Mouse (Mus musculus) heart, postnatal 25 days (tissue): ENCODE results near the gene Mapkapk3. TPM values are rescaled to one million over a fixed set of nuclear protein-coding genes. Genes with fewer than 3 reads are reported as not detected.
A peak's percentile ranks its signal among the peaks of the same experiment; 100 is the strongest.

Experiments used
- DNase-seq: peaks from one replicate; pipeline ENCODE4 v3.0.0; 2022; ENCODE audit warnings: low spot score
- intact Hi-C: fragments of 180-260 bp; cut with DNase I; formaldehyde crosslinking; loops from one replicate; pipeline ENCODE4 v1.15.1; 2025
- total RNA-seq, 2 experiments: library from RNA; stranded (reverse); gene quantifications; 2 replicates each; pipeline ENCODE4 v1.2.3; 2021

Mapkapk3 gene
- total RNA-seq, 2 experiments from 2014 or later: 28.3 to 30.9 TPM

DNA sequence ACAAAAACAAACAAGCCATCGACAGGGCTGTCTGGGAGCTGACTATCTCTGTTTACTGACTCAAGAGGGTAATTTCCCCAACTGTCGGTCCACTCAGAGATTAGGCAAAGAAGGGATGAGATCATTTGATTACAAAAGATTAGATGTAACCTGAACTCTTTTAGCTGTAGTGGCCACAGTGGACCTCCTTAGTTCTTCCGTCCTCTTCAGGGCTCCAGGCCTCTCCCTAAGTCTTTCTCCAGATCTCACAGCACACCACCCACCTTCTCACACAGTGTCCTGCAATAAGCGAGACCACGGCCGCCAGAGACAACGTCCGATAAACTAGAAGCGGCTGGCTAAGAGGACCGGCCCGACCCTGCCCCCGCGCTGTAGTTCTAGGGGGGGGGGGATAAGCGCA, 6.4 kb upstream of the Mapkapk3 start:
- DNase-seq: no peak
- intact Hi-C loops: no loop called here

DNA sequence AAGGTAGTCTGAATTCAATTTTAAA, 6.2 kb upstream of the Mapkapk3 start, which contains the start of gene Cish:
Gene Cish (plus strand): TSS at position 11 of the 25 bp plus-strand sequence.
- intact Hi-C loops: no loop called here

DNA sequence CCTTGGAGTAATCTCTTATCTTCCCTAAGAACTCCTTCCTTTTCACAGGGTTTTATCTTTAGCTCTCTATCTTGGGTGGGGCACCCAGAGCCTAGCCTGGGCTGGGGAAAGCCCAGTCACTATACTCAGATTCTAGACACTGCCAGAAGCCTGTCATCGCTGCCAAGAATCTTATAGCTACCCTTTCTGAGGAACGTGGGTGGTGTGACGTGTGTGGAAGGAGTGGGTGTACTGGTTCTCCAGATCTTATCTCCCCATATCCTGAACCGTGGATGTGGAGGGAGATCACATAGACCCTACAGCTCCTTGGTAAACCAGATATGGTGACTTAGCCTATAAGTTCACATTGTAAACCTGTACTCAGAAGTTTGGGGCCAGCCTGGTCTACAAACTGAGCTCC, 5.9 kb upstream of the Mapkapk3 start:
- intact Hi-C loops: loop anchor here (1.0 kb wide), 1 partner anchor 60 kb away; no protein-coding TSS in a partner anchor
- no peak for DNase-seq

More for the DNA sequence above, 6.2 kb upstream of the Mapkapk3 start, which contains the start of gene Cish:
- DNase-seq: no peak

DNA sequence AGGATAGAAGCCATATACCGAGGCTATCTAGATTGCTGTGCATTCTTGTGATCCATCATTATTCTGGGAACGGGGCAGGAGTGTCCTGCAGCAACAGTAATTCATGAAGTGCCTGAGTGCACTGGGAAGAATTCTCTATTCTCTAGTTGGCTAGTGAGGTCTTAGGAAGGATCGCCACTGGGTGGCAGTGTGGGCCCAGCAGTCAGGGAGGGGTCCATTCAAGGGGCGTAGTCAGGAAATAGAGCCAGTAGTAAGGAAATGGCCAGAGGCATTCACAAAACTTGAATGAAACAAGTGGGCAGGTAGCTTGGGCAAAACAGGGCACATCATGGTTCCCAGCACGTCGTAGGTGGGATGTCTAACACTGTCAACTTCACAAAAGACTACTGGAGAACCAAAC, 4.6 kb upstream of the Mapkapk3 start:
- intact Hi-C loops: loop anchor here (1.0 to 5.0 kb wide), 4 partner anchors 42 to 607 kb away; partner anchors contain the start of gene Tex264
- no peak for DNase-seq

DNA sequence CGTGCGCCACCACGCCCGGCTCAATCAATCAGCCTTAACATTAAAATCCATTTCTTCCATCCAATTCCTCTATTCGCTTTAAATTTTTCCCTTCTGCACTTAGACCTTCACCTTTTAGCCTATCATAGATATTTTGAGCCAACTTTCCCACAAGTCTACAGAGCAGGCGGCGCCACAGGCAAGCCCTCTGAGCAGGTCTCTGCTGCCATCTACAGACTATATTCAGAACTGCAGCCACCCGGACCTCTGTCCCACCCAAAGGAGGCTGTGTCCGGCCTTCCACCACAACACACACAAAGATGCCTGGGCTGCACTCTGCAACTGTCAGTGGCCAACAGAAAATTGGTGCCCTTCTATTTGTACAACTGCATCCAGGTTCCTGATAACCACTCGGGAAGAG, 1.2 kb upstream of the Mapkapk3 start:
- intact Hi-C loops: loop anchor here (1.0 to 5.0 kb wide), 5 partner anchors 44 to 604 kb away; partner anchors contain the start of gene Tex264
- DNase-seq: peak; percentile 58

DNA sequence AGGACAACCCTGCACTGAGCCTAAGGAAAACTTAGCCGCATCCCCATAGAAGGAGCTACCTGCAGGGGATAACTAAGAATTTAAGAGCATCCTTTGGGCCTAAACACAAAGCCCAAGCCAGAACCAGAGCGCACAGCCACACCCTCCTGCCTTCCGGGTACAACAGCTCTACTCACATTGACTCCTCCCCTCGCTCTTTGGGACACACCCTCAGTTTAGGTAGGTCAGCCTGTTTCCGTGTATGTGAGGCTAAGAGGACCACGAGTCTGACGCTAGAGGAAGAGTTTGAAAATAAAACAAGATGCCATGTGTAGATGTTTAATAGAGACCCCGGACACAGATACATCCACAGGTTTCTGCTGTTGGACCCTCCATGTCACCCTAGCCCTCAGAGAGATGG, 966 bp downstream of the Mapkapk3 start:
- no peak for DNase-seq

DNA sequence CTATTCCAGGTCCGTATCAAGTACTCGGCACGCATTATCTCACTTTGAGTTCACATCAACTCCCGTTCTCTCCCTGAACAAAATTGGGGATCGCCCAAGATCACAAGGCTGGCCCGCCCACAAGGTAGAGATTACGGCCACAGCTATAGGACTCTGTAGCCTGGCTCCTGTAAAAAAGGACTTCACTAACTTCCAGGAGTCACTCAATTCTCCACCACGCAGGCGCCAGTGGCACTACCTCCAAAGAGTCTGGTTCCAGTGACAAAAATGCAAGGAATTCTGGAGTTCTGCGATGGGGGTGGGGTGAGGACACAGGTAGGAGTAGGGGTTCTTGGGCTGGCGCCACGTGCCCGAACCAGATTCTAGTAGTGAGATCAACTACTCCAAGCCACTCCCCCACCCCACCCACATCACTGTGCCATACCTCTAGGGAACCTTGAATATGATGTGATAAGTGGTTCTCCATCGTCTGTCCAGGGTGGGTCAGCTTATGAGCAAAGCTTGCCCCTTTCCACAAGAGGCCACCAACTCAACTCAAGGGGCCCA, 1.5 kb downstream of the Mapkapk3 start:
- intact Hi-C loops: no loop called here
- no peak for DNase-seq

More for the DNA sequence above, 966 bp downstream of the Mapkapk3 start:
- intact Hi-C loops: no loop called here

DNA sequence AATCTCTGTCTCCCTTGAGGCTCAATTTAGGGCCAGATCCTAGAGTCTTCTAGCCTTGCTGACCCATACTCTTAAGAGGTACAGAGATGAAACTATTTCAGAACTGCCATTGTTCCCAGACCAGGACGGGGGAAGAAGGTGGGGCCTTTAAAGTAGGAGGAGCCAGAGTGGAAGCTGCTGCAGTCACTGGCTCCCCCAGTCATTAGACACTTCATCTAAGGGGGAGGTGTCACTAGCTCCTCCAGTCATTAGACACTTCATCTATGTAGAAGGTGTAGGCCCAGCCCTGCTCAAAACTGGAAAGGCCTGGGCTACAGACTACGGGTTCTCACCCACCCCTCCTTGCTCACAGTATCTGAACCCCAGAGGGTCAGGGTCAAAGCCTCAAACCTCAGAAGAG, 2.4 kb downstream of the Mapkapk3 start:
- no peak for DNase-seq
- intact Hi-C loops: no loop called here

DNA sequence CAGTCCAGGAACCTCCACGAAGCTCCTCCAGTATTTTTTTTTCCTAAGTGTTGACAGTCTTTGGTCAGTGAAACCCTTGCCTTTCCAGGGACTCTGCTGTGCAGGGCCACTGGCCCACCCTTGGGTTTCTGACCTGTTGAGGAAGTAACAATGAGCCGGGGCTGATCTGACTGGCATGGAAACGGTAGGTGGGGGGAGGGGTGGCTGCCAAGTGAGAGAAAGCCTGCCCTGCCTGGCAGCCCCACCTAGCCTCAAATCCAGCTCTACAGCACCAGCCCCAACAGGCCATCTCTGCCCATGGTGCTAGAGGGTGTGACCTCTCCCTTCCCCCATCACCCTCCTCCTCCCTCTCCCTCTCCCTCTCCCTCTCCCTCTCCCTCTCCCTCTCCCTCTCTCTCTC, 4.7 kb downstream of the Mapkapk3 start:
- no peak for DNase-seq
- intact Hi-C loops: no loop called here

DNA sequence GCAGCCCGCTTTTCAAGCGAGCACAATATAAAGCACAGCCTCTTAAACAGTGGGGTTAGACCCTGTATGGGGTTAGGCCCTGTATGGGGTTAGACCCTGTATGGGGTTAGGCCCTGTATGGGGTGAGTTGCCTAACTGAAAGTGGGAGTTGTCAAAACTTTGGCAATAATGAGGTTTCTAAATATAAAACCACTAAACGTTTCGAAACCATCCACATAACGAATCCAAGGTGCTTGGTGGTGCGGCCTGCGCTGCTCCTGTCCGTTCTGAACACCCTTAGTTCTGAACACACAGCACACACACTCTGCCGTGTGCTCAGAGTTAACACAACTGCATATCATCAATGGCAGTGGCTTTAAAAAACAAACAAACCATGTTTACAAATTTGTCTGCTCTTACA, 6.7 kb downstream of the Mapkapk3 start:
- DNase-seq: no peak
- intact Hi-C loops: no loop called here

DNA sequence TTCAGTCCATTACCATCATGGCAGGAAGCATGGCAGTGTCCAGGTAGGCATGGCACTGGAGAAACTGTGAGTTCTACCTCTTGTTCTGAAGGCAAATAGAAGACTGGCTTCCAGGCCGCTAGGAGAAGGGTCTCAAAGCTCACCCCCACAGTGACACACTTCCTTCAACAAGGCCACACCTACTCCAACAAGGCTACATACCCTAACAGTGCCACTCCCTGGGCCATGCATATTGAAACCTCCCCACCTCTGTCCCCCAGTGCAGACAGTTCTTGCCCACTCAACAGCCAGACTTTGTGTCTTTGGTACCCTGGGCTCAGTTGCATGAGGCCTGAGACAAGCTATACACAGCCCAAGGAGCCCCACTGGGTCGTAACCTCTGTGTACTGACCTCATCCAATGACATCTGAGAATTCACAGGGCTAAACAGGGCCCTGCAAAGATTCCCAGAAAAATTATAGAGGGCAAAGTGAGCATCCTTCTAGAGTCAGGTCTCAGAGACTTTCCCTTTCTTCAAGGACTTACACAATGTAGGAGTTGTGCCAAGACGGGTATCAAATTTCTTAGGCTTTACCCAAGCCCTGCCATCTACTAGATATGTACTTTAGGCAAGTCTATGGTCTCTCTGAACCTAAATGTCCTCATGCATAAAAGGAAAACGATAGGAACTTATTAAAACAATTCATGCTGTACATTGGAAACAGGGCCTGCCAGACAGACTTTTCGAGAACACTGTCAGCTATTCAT, 8.3 kb downstream of the Mapkapk3 start:
- DNase-seq: no peak

DNA sequence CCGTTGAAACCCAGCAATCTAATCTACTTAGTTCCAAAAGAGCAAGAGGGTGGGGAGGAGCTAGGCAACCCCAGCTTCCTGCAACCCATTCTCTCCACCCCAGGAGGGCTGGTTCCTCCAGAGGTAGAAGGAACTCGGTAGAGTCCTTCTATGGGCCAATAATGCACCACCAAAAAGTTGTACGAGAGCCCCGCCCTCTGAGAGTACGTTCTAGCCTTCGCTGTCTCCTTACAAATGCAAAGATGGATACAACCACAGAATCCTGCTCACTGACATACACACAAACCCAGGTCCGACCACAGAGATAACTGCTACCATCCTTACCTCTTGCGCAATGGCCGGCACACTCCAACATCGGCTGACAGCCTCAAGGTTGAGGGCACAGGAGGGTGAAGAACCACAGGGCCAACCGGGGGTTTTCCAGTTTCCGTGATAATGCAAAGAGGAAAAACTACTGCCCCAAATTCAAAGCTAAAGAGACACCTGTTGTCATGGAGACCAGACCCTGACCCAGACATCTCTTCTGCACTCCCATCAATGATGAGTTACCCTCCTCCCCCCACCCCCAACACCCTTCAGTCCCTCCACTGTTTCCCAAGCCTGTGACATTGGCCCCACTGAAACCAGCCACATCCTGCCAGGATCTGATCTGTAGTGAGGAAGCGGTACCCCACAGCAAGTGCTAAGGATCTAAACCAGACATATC, 9.2 kb downstream of the Mapkapk3 start:
- no peak for DNase-seq
- intact Hi-C loops: no loop called here

More for the DNA sequence above, 8.3 kb downstream of the Mapkapk3 start:
- intact Hi-C loops: no loop called here

DNA sequence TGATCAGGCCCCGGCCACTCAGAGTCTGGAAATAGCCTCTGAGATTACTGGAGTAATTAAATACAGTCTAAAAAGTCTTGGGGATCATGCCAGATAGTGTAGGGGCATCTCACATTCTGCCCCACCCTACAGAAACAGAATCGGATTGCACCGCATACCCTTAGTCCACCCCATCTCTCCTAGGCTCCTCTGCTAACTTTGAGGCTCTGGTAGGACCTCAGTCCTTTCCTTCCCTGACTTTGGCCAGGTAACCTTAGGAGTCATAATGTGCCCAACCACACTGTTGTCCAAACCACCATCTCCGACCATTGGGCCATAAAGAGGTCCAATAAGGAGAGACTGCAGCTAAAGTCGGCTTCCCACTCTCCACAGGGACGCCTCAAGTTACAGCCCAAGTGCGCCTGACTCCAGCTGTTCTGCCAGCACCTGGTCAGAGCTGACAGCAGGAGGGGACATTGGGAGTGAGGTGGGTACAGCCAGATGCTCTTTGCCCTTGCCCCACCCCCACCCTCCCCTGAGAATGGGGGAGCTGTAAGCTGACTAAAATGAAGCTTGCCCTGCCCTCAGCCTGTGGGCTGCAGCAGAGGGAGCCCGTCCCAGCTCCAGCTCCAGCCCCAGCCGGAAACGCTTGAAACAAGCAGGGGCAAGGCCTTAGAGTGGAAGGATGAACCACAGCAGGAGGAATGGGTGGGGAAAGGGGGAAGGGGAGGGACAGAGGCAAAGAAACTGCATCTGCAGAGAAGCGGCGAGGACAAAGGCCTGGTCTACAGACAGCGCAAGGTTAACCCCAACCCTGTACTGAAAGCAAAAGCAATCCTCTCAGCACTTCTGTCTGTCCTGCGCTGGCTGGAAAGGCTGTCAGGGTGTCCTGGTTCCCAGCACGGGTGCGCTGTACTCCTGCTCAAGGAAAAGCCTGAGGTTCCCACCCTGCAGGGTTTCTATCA, 10.0 kb downstream of the Mapkapk3 start:
- intact Hi-C loops: loop anchor here (5.0 kb wide), 1 partner anchor 112 kb away; no protein-coding TSS in a partner anchor

DNA sequence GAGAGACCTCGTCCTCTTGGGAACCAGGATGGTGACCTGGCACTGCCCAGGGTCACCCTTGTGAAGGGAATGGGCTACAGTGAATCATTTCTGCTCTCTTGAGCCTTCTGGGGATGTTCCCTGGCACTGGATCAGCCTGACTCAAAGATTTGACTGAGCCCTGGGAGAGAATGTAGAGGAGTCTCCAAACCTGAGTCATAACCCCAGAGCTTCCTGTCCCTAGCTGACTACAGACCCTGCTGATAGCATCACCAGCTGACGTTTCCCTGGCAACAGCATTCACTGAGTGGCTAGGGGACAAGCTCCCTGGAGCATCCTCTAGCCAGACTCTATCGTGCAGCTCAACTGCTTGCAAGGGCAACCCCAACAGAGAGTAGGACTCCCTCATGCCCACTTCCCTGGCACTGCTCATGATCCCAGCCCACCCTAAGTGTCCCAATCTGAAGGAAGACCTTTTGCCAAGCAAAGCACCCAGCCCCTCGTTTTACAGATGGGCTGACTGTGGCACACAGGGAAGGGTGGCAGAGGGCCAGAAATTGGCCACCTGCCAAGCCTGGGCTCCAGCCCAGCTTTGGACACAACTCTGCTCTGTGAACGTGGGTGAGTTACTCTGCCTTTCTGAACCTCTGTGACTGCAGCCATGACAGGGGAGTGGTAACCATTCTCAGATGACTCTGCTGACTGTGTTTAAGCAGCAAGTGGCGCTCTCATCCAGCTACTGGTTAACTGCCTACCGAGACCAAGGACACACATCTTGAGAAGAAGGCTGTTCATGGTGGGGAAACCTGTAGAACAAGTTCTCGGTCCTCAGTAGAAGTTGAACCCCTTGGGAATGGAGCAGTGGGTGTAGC, 10.9 kb downstream of the Mapkapk3 start:
- DNase-seq: no peak
- intact Hi-C loops: loop anchor here (5.0 kb wide), 1 partner anchor 111 kb away; no protein-coding TSS in a partner anchor

More for the DNA sequence above, 10.0 kb downstream of the Mapkapk3 start:
- DNase-seq: no peak

DNA sequence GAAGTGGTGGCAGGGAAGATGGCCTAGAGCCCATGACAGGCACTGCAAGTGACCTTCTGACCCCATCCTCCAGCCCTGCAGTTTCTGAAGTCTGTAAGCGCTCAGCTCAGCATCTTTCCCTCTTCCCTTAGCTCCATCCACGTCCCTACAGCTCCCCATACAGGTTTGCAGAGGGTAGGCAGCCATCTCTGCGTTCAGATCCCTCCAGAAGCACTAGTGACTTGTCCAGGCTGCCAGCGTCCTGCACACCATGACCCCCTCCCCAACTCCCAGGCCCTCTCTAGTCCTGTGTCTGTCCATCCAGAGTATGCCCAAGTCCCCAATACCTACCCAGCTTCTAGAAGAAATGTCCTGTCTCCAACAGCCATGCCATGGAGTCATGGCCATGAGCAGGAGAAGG, 11.6 kb downstream of the Mapkapk3 start:
- intact Hi-C loops: loop anchor here (5.0 kb wide), 1 partner anchor 111 kb away; no protein-coding TSS in a partner anchor

DNA sequence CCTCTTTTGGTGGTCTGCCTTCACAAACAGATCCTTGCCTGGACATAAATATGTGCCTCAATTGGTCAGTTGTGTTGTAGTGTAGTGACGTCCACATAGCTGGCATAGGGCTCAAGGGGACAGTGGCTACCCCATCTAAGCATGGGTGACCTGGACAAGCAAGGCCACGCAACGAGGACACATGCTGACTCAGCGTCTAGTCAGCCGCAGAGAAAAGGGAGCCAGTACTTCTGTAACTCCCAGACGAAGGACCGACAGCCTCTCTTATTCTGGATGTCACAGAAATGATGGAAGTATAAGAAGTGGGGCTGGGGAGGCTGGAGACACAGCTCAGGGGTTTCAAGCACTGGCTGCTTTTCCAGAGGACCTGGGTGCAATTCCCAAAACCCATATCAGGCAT, 12.1 kb downstream of the Mapkapk3 start:
- no peak for DNase-seq
- intact Hi-C loops: loop anchor here (5.0 kb wide), 1 partner anchor 110 kb away; no protein-coding TSS in a partner anchor

More for the DNA sequence above, 11.6 kb downstream of the Mapkapk3 start:
- no peak for DNase-seq

DNA sequence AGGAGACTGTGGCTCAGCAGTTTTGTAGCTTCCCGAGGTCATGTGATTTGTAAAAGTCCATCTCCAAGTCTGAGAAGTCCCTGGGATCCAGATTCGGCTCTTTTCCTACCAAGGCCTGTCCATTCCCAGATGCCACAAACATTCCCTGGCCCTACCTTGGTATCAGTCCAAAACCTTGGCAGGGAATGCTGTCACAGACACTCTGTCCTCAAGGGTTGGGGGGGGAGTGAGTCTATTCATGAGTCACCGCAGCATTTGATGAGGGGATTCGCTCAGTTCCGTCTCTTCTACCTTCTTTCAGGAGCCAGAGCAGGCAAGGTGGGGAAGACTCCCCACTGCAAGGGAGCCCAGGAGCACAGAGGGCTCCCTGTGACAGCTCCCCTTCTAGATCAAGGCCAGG, 14.0 kb downstream of the Mapkapk3 start:
- DNase-seq: no peak
- intact Hi-C loops: loop anchor here (5.0 kb wide), 1 partner anchor 108 kb away; no protein-coding TSS in a partner anchor

DNA sequence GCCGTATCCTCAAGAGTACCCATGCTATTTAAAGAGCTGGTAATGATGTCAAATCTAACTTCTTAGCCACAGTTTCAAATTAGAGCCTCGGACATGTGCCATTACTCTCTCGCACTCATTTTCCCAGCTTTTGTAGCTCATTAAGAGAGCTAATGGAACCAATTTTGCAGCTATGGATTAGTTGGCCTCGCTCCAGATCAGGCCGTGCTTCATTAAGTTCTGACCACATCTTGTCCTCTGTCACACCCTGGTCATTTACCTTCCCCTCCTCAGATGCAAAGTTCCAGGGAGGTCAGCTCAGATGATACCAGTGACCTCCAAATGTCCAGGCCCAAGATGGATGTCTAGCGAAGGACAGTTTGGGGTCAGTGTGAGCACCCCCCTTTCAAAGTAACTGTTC, 14.9 kb downstream of the Mapkapk3 start:
- no peak for DNase-seq
- intact Hi-C loops: loop anchor here (5.0 kb wide), 1 partner anchor 107 kb away; no protein-coding TSS in a partner anchor

DNA sequence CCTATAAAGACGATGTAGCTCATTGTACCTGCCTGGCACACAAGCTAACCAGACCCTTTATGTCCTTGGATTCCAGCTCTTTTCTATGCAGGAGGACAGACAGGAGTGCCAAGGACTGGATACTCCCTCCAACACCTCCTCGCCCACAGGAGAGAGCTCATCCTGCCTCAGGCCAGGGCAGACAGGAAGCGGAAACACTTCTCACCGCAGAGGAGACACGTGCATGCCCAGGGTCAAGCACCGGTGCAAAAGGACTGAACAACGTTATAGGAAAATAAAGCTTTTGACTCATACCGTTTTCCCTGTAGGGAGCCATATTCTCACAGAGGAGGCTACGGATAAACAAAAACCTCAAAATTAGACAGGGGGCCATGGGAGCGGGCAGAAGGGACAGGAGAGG, 16.5 kb downstream of the Mapkapk3 start:
- intact Hi-C loops: no loop called here
- DNase-seq: no peak
